Comparison of ENCODE assay signal across 8 mouse cellular contexts in the genomic region with DNA sequence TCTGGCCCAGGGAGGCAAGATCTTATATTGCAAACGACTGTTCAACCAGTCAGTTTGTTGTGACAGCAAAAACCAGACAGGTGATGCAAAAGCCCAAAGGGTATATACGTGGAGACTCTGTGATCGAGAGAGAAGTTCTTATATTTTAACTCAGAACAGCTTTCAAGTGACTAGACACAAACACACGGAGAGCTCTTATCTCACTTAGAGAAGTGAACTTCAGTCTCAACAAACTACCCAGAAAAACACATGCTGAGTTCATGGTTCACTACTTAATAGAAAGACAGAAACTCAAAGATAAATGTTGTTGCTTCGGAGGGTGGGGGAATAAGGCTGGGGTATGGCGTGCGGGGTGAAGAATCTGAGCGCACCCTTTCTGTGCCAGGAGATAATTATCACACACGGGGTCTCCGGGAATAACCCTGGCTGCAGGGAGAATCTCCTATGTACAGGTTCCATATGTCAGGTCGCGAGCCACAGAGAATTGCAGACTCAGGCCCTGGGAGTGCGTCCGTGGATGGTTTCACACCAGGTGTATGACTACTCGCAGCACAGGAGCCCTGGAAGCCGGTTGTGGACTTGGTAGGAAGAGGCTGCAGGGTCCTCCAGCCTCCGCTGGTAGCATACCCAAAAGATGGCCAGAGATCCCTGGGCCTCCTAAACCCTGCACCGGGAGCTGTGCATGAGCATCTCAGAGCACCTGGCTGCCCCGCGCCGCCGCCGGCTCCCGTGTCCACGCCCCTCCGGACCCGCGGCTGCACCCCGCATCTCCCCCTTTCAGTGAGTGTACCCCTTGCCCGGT. TPM values are rescaled to one million over a fixed set of nuclear protein-coding genes. Genes with fewer than 3 reads are reported as not detected.
DNase-seq lines count a peak whose midpoint lies in the region; ATAC-seq lines count a peak whose summit lies in the region.

No protein-coding gene starts in this region.

- WGBS in kidney, embryonic 16.5 days, result 3% methylated on average over 30 of the region's 30 CpGs
- 7% methylated on average over 30 of the region's 30 CpGs for WGBS in hindbrain, embryonic 10.5 days
- 5% methylated on average over 30 of the region's 30 CpGs for WGBS in midbrain, embryonic 13.5 days

- no peak for DNase-seq in kidney, postnatal 25 days
- no peak for DNase-seq in hindbrain, embryonic 10.5 days (ENCODE audit: low spot score)
- no peak for DNase-seq in right cerebral cortex, postnatal 4 days
- no peak for DNase-seq in layer of hippocampus, postnatal 10 days (ENCODE audit: low spot score in 2 of 2)
- DNase-seq in ovary, adult 18-20 months (ENCODE audit: low spot score), result no peak

- ATAC-seq in kidney, embryonic 16.5 days (ENCODE audit: low FRiP score, low TSS enrichment), result peak; percentile 69
- peak; percentile 12 for ATAC-seq in activated CD4-positive, CD25-positive, alpha-beta regulatory T cell, adult 4 months
- ATAC-seq in midbrain, embryonic 13.5 days, result no peak

- H3K9me3 ChIP-seq in kidney, embryonic 16.5 days (ENCODE audit: low read length), result no peaks in the 10 kb centered on the region
- no peaks in the 10 kb centered on the region for H3K9me3 ChIP-seq in hindbrain, embryonic 10.5 days
- no peaks in the 10 kb centered on the region for H3K9me3 ChIP-seq in midbrain, embryonic 13.5 days

- no peak overlapping the region for H3K27ac ChIP-seq in kidney, embryonic 16.5 days (ENCODE audit: low read length)
- H3K27ac ChIP-seq in hindbrain, embryonic 10.5 days, result peak overlapping the region; percentile 91
- peak overlapping the region; percentile 76 for H3K27ac ChIP-seq in midbrain, embryonic 13.5 days

- H3K9ac ChIP-seq in kidney, embryonic 16.5 days (replicated peaks; ENCODE audit: low read length), result peak overlapping the region; percentile 68
- H3K9ac ChIP-seq in midbrain, embryonic 13.5 days (replicated peaks), result peak overlapping the region; percentile 91

- peak overlapping the region; percentile 76 for H3K4me2 ChIP-seq in kidney, embryonic 16.5 days (replicated peaks; ENCODE audit: low read depth, low read length)
- H3K4me2 ChIP-seq in midbrain, embryonic 13.5 days (replicated peaks), result peak overlapping the region; percentile 82

- no peaks in the 10 kb centered on the region for H3K36me3 ChIP-seq in kidney, embryonic 16.5 days (ENCODE audit: insufficient read depth, low read length)
- peaks cover 27% of the 10 kb centered on the region for H3K36me3 ChIP-seq in hindbrain, embryonic 10.5 days
- H3K36me3 ChIP-seq in midbrain, embryonic 13.5 days, result peaks cover 18% of the 10 kb centered on the region

- H3K4me3 ChIP-seq in kidney, embryonic 16.5 days (ENCODE audit: low read length), result peak overlapping the region; percentile 85
- peak overlapping the region; percentile 76 for H3K4me3 ChIP-seq in hindbrain, embryonic 10.5 days
- H3K4me3 ChIP-seq in midbrain, embryonic 13.5 days (replicated peaks), result peak overlapping the region; percentile 85

- peaks cover 9% of the 10 kb centered on the region; the same call in 1 of the 2 replicates for H3K4me1 ChIP-seq in kidney, embryonic 16.5 days (ENCODE audit: insufficient read depth, low read length)
- peaks cover 28% of the 10 kb centered on the region for H3K4me1 ChIP-seq in hindbrain, embryonic 10.5 days (replicated peaks)
- peaks cover 26% of the 10 kb centered on the region for H3K4me1 ChIP-seq in midbrain, embryonic 13.5 days (replicated peaks)

- H3K27me3 ChIP-seq in kidney, embryonic 16.5 days (ENCODE audit: insufficient read depth, low read length), result no peaks in the 10 kb centered on the region
- no peaks in the 10 kb centered on the region for H3K27me3 ChIP-seq in hindbrain, embryonic 10.5 days (ENCODE audit: insufficient read depth, poor library complexity, severe bottlenecking)
- H3K27me3 ChIP-seq in midbrain, embryonic 13.5 days, result no peaks in the 10 kb centered on the region

RNA-seq across cellular contexts. Expression of a gene that starts 0.6 kb away (rescaled TPM):
- polyA plus RNA-seq in kidney, embryonic 16.5 days (2015; fragmentation: Nextera tagmentation; extraction: Ambion mirVana), result 58.9 and 60.4 TPM in 2 replicates
- polyA plus RNA-seq in activated CD4-positive, CD25-positive, alpha-beta regulatory T cell, adult 4 months (2017; shearing (Covaris generic)), result 10 to 100 TPM; 30.9 to 48.7 TPM
- 94.3 and 96.1 TPM in 2 replicates for polyA plus RNA-seq in hindbrain, embryonic 10.5 days (2016; fragmentation: Nextera tagmentation; extraction: Ambion mirVana)
- 76.2 and 76.4 TPM in 2 replicates for polyA plus RNA-seq in midbrain, embryonic 13.5 days (2015; fragmentation: Nextera tagmentation; extraction: Ambion mirVana)
- 10 to 100 TPM; 25.8 to 27.9 TPM for total RNA-seq in layer of hippocampus, postnatal 10 days (2021)

RNA-seq across cellular contexts. Expression of a gene that starts 24.3 kb away (rescaled TPM):
- 11.5 and 12.2 TPM in 2 replicates for polyA plus RNA-seq in kidney, embryonic 16.5 days (2015; fragmentation: Nextera tagmentation; extraction: Ambion mirVana)
- polyA plus RNA-seq in activated CD4-positive, CD25-positive, alpha-beta regulatory T cell, adult 4 months (2017; shearing (Covaris generic)), result 1 to 10 TPM; 6.5 to 7.2 TPM
- 12.2 and 13.7 TPM in 2 replicates for polyA plus RNA-seq in hindbrain, embryonic 10.5 days (2016; fragmentation: Nextera tagmentation; extraction: Ambion mirVana)
- 12.1 and 13.6 TPM in 2 replicates for polyA plus RNA-seq in midbrain, embryonic 13.5 days (2015; fragmentation: Nextera tagmentation; extraction: Ambion mirVana)
- 10 to 100 TPM; 21.7 to 23.9 TPM for total RNA-seq in layer of hippocampus, postnatal 10 days (2021)

RNA-seq across cellular contexts. Expression of a gene that starts 24.5 kb away (rescaled TPM):
- polyA plus RNA-seq in kidney, embryonic 16.5 days (2015; fragmentation: Nextera tagmentation; extraction: Ambion mirVana), result 6.6 and 8.9 TPM in 2 replicates
- 10 to 100 TPM; 37.7 to 51.7 TPM for polyA plus RNA-seq in activated CD4-positive, CD25-positive, alpha-beta regulatory T cell, adult 4 months (2017; shearing (Covaris generic))
- 4.5 and 5.0 TPM in 2 replicates for polyA plus RNA-seq in hindbrain, embryonic 10.5 days (2016; fragmentation: Nextera tagmentation; extraction: Ambion mirVana)
- 7.9 and 9.8 TPM in 2 replicates for polyA plus RNA-seq in midbrain, embryonic 13.5 days (2015; fragmentation: Nextera tagmentation; extraction: Ambion mirVana)
- total RNA-seq in layer of hippocampus, postnatal 10 days (2021), result 10 to 100 TPM; 17.1 to 17.8 TPM
